Mouse (Mus musculus) limb, embryonic 15.5 days (tissue): ENCODE results near the gene Znrf1. TPM values are rescaled to one million over a fixed set of nuclear protein-coding genes. Genes with fewer than 3 reads are reported as not detected.
A peak's percentile ranks its signal among the peaks of the same experiment; 100 is the strongest.

Experiments
- ATAC-seq: fragments of 200-750 bp; cut with Nextera tagmentation; 2 replicates; pipeline ENCODE4 v1.8.0; 2017; ENCODE audit warnings: low read depth, moderate TSS enrichment; ENCODE audit not compliant: insufficient number of reproducible peaks, low FRiP score, low TSS enrichment
- H3K27ac ChIP-seq: fragments of 300-500 bp; sonication (generic); 2 replicates; pipeline ENCODE4 v1.5.1; 2015; ENCODE audit warnings: moderate library complexity, mild to moderate bottlenecking, inconsistent platforms
- H3K27me3 ChIP-seq: fragments of 300-500 bp; sonication (generic); 2 replicates; pipeline ENCODE4 v1.6.1; 2015; ENCODE audit warnings: inconsistent platforms
- H3K36me3 ChIP-seq: fragments of 300-500 bp; sonication (generic); 2 replicates; pipeline ENCODE4 v1.6.1; 2015; ENCODE audit warnings: inconsistent platforms
- H3K4me1 ChIP-seq: fragments of 300-500 bp; sonication (generic); 2 replicates; pipeline ENCODE4 v1.6.1; 2015; ENCODE audit warnings: inconsistent platforms
- H3K4me2 ChIP-seq: fragments of 300-500 bp; sonication (generic); 2 replicates; pipeline ENCODE4 v1.6.1; 2015; ENCODE audit warnings: mild to moderate bottlenecking, inconsistent platforms
- H3K4me3 ChIP-seq: fragments of 300-500 bp; sonication (generic); 2 replicates; pipeline ENCODE4 v1.5.1; 2015; ENCODE audit warnings: mild to moderate bottlenecking, inconsistent platforms
- H3K9ac ChIP-seq: fragments of 300-500 bp; sonication (generic); 2 replicates; pipeline ENCODE4 v1.6.1; 2015; ENCODE audit warnings: inconsistent platforms
- H3K9me3 ChIP-seq: fragments of 300-500 bp; sonication (generic); 2 replicates; pipeline ENCODE4 v1.6.1; 2016; ENCODE audit warnings: inconsistent platforms
- WGBS: fragments of 180-500 bp; shearing (Covaris S2); methylation state at CpG from one replicate; pipeline ENCODE4 v1.1.7; 2015; 5-methylcytosine and 5-hydroxymethylcytosine counted together
- polyA plus RNA-seq: library from polyadenylated mRNA; unstranded; fragments of >200 nt; fragmentation: Nextera tagmentation; extraction: Ambion mirVana; gene quantifications from 2 replicates; pipeline ENCODE4 v1.2.1, GENCODE M21; 2015

Gene Znrf1
- polyA plus RNA-seq, 1 experiment from 2014 or later, result 28.4 TPM

GRCm38 (mm10) chr8:111591176-111591575 is 55.3 kb downstream of the Znrf1 start:
- H3K4me2 ChIP-seq, result no peak overlapping the region
- H3K27ac ChIP-seq, result no peak overlapping the region
- H3K9me3 ChIP-seq, result no peaks in the 10 kb centered on the region
- no peak overlapping the region for H3K9ac ChIP-seq
- no peaks in the 10 kb centered on the region for H3K27me3 ChIP-seq
- no peak overlapping the region for H3K4me3 ChIP-seq
- peaks cover 28% of the 10 kb centered on the region for H3K4me1 ChIP-seq
- no peak for ATAC-seq
- H3K36me3 ChIP-seq, result no peaks in the 10 kb centered on the region

- no peak for ATAC-seq
- Histone ChIP-seq H3K4me2 (no peak overlapping the region), H3K27me3 (no peaks in the 10 kb centered on the region), H3K4me1 (peaks cover 40% of the 10 kb centered on the region), H3K36me3 (no peaks in the 10 kb centered on the region), H3K4me3 (no peak overlapping the region), H3K27ac (0 out of 2 replicates have a peak overlapping the region, but pooled peaks have one; percentile 11), H3K9ac (no peak overlapping the region), H3K9me3 (no peaks in the 10 kb centered on the region)
- 73% methylated on average over 7 of the region's 7 CpGs for WGBS
These were observed 56.6 kb downstream of the Znrf1 start for GRCm38 (mm10) chr8:111592390-111592910.

- 78% methylated on average over 3 of the region's 3 CpGs for WGBS
- no peak overlapping the region for H3K9ac ChIP-seq
- peaks cover 46% of the 10 kb centered on the region for H3K4me1 ChIP-seq
- no peak overlapping the region for H3K27ac ChIP-seq
- H3K4me3 ChIP-seq, result no peak overlapping the region
- no peak overlapping the region for H3K4me2 ChIP-seq
- H3K36me3 ChIP-seq, result no peaks in the 10 kb centered on the region
- no peaks in the 10 kb centered on the region for H3K9me3 ChIP-seq
- no peak for ATAC-seq
- no peaks in the 10 kb centered on the region for H3K27me3 ChIP-seq
These were observed 58.3 kb downstream of the Znrf1 start for GRCm38 (mm10) chr8:111594044-111594840.

DNA sequence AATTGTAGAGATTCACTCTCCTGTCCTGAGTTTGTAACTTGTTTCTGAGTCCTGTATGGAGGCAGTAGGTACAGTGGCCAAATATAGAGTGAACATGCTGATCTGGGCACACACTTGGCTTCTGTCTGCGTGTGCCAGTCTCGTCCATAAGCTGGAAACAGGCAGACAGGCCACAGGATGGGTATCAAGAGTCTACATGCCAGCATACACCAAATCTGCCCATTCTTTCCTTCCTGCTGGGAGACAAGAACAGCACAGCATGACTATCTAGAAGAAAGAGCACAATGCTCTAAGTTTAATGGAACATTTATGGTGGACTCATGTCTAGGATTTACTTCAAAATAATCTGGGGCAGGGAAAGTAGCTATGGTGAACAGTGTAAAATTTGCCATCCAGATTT is 59.1 kb downstream of the Znrf1 start:
- Histone ChIP-seq H3K9ac (no peak overlapping the region), H3K27ac (no peak overlapping the region), H3K4me2 (no peak overlapping the region), H3K27me3 (no peaks in the 10 kb centered on the region), H3K4me1 (peaks cover 46% of the 10 kb centered on the region), H3K36me3 (no peaks in the 10 kb centered on the region), H3K9me3 (no peaks in the 10 kb centered on the region), H3K4me3 (no peak overlapping the region)
- WGBS, result 91% methylated on average over 2 of the region's 2 CpGs
- ATAC-seq, result no peak

DNA sequence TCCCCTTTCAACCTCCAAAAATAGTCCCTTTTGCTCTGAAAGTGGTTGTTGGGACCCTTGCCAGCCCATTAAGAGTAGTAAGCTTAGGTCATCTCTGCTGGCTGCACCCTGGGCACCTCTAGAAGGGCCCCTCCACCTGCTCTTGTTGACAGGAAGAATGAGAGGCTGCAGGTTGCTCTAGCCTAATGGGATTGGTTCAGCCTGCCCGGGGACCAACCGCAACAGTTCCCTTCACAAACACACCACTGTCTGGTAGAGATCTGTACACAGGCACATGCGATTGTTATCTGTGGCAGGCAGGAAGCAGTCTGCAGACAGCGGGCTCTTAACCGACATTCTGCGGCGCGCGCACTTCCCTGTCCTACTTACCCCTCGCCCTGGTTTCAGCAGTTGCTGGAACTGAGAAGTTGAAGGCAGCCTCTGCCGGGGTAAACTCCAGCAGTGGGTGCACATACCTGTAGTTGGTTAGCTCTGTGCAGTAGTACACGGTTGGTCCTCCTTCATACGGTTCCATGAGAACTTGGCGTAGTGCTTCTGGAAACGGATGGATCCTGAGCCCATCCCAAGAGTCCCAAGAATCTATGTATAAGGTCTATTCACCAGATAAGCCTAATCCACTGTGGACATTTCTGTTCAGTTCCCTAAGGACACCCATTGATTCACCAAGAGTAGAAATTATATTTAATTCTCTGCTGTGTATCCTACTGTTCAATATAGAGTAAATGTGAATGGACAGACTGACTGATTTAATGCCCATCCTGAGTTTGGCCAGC is 60.0 kb downstream of the Znrf1 start:
- Histone ChIP-seq H3K27ac (peak overlapping the region; percentile 76; the same call in 1 of the 2 replicates), H3K27me3 (no peaks in the 10 kb centered on the region), H3K4me2 (no peak overlapping the region), H3K4me3 (no peak overlapping the region), H3K9me3 (no peaks in the 10 kb centered on the region), H3K9ac (no peak overlapping the region), H3K36me3 (no peaks in the 10 kb centered on the region), H3K4me1 (peaks cover 46% of the 10 kb centered on the region)
- no peak for ATAC-seq
- WGBS, result 82% methylated on average over 15 of the region's 15 CpGs

DNA sequence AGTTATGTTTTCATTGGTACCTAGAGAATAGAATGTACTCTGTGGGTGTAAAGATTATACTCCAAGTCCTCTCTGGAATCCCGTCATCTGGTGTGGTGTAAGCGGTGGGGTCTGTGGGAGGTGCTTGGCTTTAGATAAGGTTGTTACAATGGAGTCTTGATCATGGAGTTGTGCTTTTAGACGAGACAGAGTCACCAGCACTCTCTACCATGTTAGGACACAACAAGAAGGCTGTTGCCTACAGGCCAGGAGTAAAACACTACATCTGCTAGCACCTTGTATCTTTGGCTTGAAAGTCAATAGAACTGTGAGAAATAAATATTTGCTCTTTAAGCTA is 60.6 kb downstream of the Znrf1 start:
- Histone ChIP-seq H3K27ac (peak overlapping the region; percentile 76), H3K9me3 (no peaks in the 10 kb centered on the region), H3K27me3 (no peaks in the 10 kb centered on the region), H3K4me1 (peaks cover 46% of the 10 kb centered on the region), H3K4me2 (no peak overlapping the region), H3K4me3 (no peak overlapping the region), H3K9ac (no peak overlapping the region), H3K36me3 (no peaks in the 10 kb centered on the region)
- 45% methylated on average over 3 of the region's 3 CpGs for WGBS
- no peak for ATAC-seq

- Histone ChIP-seq H3K27ac (peak overlapping the region; percentile 76), H3K4me1 (peaks cover 40% of the 10 kb centered on the region), H3K36me3 (no peaks in the 10 kb centered on the region), H3K9me3 (no peaks in the 10 kb centered on the region), H3K9ac (no peak overlapping the region), H3K4me2 (no peak overlapping the region), H3K27me3 (no peaks in the 10 kb centered on the region), H3K4me3 (no peak overlapping the region)
- ATAC-seq, result peak; percentile 65; the same call in 1 of the 2 replicates
- WGBS, result 14% methylated on average over 1 of the region's 1 CpGs
These were observed 61.4 kb downstream of the Znrf1 start for GRCm38 (mm10) chr8:111597310-111597709.

DNA sequence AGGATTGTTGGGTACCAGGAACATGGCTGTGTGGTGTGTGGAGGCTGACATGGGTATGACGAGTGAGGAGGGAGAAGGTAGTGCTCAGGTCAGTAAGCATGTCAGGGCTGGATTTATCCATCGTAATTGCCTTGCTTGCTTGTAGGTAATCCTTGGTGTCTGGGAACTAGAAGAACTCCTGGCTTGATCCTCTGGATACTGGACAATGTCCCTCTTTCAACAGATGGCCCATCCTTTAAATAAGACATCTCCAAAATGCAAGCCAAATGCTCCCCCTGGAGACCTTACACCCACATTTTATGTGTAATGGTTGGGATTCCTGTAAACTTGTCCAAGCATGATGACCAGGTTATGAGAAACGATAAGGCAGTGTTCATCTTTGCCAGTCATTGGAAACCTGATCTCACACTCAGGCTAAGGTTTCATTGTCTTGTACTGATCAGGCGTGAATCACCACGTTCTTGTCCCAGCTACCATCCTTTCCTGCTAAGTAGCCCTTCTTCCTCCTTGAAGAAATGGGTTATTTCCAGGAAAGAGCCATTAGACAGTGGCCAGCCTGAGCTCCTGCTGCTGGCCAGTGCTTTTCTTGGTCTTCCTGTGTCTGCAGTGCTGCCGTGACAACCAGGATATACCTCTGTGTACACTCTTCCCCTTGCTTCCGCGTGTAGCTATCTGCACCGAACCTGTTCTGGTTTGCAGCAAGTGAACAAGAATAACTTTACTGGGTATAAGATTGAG is 64.0 kb downstream of the Znrf1 start:
- Histone ChIP-seq H3K4me2 (no peak overlapping the region), H3K9ac (no peak overlapping the region), H3K4me3 (no peak overlapping the region), H3K27ac (no peak overlapping the region), H3K4me1 (peaks cover 30% of the 10 kb centered on the region), H3K27me3 (no peaks in the 10 kb centered on the region), H3K9me3 (no peaks in the 10 kb centered on the region), H3K36me3 (no peaks in the 10 kb centered on the region; the same call in 1 of the 2 replicates)
- 75% methylated on average over 9 of the region's 9 CpGs for WGBS
- no peak for ATAC-seq

- no peak overlapping the region for H3K4me2 ChIP-seq
- H3K4me1 ChIP-seq, result peaks cover 14% of the 10 kb centered on the region
- no peak overlapping the region for H3K4me3 ChIP-seq
- H3K9me3 ChIP-seq, result no peaks in the 10 kb centered on the region
- WGBS, result 93% methylated on average over 4 of the region's 4 CpGs
- no peak overlapping the region for H3K27ac ChIP-seq
- H3K36me3 ChIP-seq, result no peaks in the 10 kb centered on the region; the same call in 1 of the 2 replicates
- no peak overlapping the region for H3K9ac ChIP-seq
- ATAC-seq, result no peak
- H3K27me3 ChIP-seq, result no peaks in the 10 kb centered on the region
These were observed 66.2 kb downstream of the Znrf1 start for GRCm38 (mm10) chr8:111602050-111602449.

DNA sequence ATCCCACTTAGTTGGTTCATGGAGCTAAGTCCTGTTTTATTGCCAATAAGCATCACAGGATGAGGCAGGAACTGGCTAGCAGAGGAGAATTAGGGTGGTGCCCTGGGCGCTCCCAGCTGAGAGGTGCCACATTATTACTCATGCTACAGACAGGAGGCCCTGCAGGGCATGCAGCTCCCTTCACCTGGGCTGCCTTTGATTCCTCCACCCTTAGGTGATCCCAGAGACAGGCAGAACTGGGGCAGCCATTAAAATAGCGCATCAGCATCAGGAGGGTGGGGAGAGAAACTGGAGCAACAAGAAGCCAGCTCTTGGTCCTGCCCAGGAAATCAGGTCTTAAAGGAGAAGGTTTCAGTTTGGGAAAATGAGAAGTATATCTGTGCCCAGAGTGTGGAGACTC is 69.1 kb downstream of the Znrf1 start:
- Histone ChIP-seq H3K36me3 (no peaks in the 10 kb centered on the region; the same call in 1 of the 2 replicates), H3K4me3 (no peak overlapping the region), H3K27me3 (no peaks in the 10 kb centered on the region), H3K4me1 (peaks cover 8% of the 10 kb centered on the region; the same call in 1 of the 2 replicates), H3K27ac (no peak overlapping the region), H3K9me3 (no peaks in the 10 kb centered on the region), H3K4me2 (no peak overlapping the region), H3K9ac (no peak overlapping the region)
- 92% methylated on average over 2 of the region's 2 CpGs for WGBS
- ATAC-seq, result no peak

DNA sequence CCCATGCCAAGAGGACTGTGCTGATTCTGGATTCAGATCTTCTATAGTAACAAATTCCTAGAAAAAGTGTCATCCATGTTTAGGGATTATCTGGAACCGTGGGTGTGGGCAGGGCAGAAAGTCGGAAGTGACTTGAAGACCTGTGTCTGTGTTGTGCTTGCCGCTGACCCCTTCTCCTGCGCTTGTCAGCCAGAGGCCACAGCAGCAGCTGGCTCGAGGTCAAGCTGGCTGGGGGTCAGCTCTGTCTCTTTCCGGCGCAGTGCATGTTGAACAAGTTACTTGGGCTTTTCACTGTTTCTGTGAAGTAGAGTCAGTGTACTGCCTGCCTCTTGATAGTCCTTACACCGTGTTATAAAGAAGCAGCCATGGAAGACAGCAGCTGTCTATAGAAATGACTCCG is 71.1 kb downstream of the Znrf1 start:
- Histone ChIP-seq H3K9ac (no peak overlapping the region), H3K4me3 (no peak overlapping the region), H3K36me3 (peaks cover 3% of the 10 kb centered on the region; the same call in 1 of the 2 replicates), H3K27me3 (no peaks in the 10 kb centered on the region), H3K9me3 (no peaks in the 10 kb centered on the region), H3K4me2 (no peak overlapping the region), H3K4me1 (peaks cover 8% of the 10 kb centered on the region; the same call in 1 of the 2 replicates), H3K27ac (no peak overlapping the region)
- 79% methylated on average over 9 of the region's 9 CpGs for WGBS
- ATAC-seq, result no peak
